Mouse (Mus musculus): ENCODE results near the gene Naaladl2. TPM values are rescaled to one million over a fixed set of nuclear protein-coding genes. Genes with fewer than 3 reads are reported as not detected.

The Naaladl2 gene
- polyA plus RNA-seq, 1 experiment from 2014 or later, result 3.3 TPM

DNA sequence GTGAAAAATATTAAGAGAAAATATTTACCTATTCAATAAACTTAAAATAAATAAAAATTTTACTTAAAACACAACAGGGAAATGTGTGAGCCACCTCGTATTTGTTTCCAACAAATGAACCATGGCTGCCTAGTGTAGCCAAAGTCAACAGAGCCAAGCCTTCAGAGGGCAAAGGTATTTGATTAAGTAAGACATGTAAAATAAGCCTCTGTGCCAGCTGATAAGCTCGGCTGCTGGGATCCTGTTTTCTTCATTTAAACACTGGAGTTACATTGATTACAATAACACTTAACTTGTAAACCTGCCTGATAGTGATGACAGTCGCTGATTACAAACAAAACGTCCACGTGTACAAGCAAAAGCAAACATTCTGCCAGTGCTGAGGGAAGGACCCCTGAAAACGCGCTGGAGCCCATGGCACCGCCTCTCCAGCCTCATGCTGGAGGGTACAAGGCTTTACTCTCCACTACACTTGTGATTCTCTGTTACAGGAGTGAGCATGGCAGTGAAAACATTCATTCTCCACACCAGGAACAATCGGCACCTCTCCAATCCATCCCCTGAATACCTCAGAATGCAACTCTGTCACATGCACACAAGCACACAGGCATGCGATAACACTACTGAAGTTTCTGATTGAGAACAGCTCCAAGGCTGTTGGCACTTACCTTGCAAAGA, 361.1 kb downstream of the Naaladl2 start:
- Histone ChIP-seq H3K27ac (replicated peaks; ENCODE audit: low read depth, low read length) (no peak overlapping the region), H3K9ac (ENCODE audit: low read depth, low read length) (no peak overlapping the region), H3K9me3 (ENCODE audit: control insufficient read depth, low read length) (no peaks in the 10 kb centered on the region), H3K4me1 (ENCODE audit: control insufficient read depth, insufficient read depth, low read length) (peaks cover 3% of the 10 kb centered on the region; the same call in 1 of the 2 replicates), H3K4me3 (ENCODE audit: low read depth, low read length) (peak overlapping the region; percentile 13; the same call in 1 of the 2 replicates), H3K4me2 (ENCODE audit: low read depth, low read length) (peak overlapping the region; percentile 37), H3K27me3 (replicated peaks; ENCODE audit: control insufficient read depth, insufficient read depth, low read length) (no peaks in the 10 kb centered on the region), H3K36me3 (ENCODE audit: control insufficient read depth, insufficient read depth, low read length) (no peaks in the 10 kb centered on the region)
- peak; percentile 13; the same call in 1 of the 2 replicates for ATAC-seq (ENCODE audit: low read depth)
- WGBS, result 48% methylated on average over 10 of the region's 10 CpGs
- no peak for DNase-seq (ENCODE audit: low spot score)

DNA sequence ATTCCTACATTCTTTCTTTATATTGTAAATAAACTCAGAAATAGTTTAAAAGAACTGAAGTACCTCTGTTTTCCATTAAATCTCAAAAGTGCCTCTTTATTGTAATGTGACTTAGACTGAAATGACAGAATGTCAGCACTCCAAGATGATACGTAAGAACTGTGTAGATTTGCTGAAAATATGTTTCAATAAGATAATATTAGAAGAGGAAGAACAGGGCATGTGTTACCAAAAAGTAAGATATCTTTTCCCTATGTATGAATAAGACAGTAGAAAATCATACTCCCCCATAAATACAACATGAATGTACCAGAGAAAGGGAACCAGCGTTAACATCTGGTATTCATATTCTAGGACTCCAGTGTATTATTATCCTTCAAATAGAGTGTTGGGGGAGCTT, 362.4 kb downstream of the Naaladl2 start:
- DNase-seq (ENCODE audit: low spot score) (peak; percentile 22), ATAC-seq (ENCODE audit: low read depth) (no peak)
- no peak overlapping the region for H3K4me2 ChIP-seq (ENCODE audit: low read depth, low read length)
- H3K27me3 ChIP-seq (replicated peaks; ENCODE audit: control insufficient read depth, insufficient read depth, low read length), result no peaks in the 10 kb centered on the region
- no peak overlapping the region for H3K4me3 ChIP-seq (ENCODE audit: low read depth, low read length)
- no peaks in the 10 kb centered on the region for H3K36me3 ChIP-seq (ENCODE audit: control insufficient read depth, insufficient read depth, low read length)
- no peak overlapping the region for H3K27ac ChIP-seq (replicated peaks; ENCODE audit: low read depth, low read length)
- H3K4me1 ChIP-seq (ENCODE audit: control insufficient read depth, insufficient read depth, low read length), result peaks cover 4% of the 10 kb centered on the region; the same call in 1 of the 2 replicates
- no peak overlapping the region for H3K9ac ChIP-seq (ENCODE audit: low read depth, low read length)
- no peaks in the 10 kb centered on the region for H3K9me3 ChIP-seq (ENCODE audit: control insufficient read depth, low read length)
- 66% methylated on average over 2 of the region's 2 CpGs for WGBS

DNA sequence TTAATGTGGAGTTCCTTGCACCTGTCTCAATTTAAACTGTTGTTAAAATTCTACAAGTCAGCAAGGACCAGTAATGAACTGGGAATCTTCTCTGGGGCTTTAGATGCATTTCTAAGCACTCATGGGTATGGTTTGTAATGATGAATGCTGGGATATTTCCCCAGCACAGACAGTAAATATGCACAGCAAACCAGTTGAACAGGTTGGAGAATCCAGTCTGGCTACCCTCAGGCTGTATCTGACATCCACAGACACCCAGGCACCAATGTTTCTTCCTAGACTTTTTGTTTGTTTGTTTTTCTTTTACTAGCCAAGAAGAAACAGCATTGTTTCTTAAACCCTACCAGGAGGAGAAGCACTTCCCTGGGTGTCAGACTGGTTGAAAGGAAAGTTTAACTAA, 365.6 kb downstream of the Naaladl2 start:
- peak; percentile 71; the same call in 1 of the 2 replicates for ATAC-seq (ENCODE audit: low read depth)
- H3K27ac ChIP-seq (replicated peaks; ENCODE audit: low read depth, low read length), result no peak overlapping the region
- DNase-seq (ENCODE audit: low spot score), result peak; percentile 67
- H3K4me2 ChIP-seq (ENCODE audit: low read depth, low read length), result no peak overlapping the region
- H3K9me3 ChIP-seq (ENCODE audit: control insufficient read depth, low read length), result no peaks in the 10 kb centered on the region
- H3K4me1 ChIP-seq (ENCODE audit: control insufficient read depth, insufficient read depth, low read length), result peaks cover 4% of the 10 kb centered on the region; the same call in 1 of the 2 replicates
- H3K36me3 ChIP-seq (ENCODE audit: control insufficient read depth, insufficient read depth, low read length), result no peaks in the 10 kb centered on the region
- no peaks in the 10 kb centered on the region for H3K27me3 ChIP-seq (replicated peaks; ENCODE audit: control insufficient read depth, insufficient read depth, low read length)
- H3K4me3 ChIP-seq (ENCODE audit: low read depth, low read length), result no peak overlapping the region
- H3K9ac ChIP-seq (ENCODE audit: low read depth, low read length), result no peak overlapping the region

DNA sequence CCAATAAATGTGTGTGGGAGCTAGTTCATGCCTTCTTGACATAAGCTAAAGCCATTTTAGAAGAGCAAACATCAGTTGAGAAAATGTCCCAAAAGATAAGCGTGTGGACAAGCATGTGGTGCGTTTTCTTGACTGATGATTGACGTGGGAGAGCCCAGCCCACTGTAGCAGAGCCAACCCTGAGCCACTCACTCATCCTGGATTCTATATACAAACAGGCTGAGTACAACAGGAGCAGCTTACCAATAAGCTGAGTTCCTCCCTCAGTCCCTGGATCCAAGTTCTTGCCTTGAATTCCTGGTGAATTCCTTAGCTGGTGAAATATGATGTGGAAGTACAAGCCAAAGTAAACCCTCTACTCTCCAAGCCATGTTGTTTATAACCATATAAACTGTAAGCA, 395.0 kb downstream of the Naaladl2 start:
- DNase-seq (ENCODE audit: low spot score), result no peak
- H3K4me1 ChIP-seq (ENCODE audit: control insufficient read depth, insufficient read depth, low read length), result no peaks in the 10 kb centered on the region
- no peak for ATAC-seq (ENCODE audit: low read depth)
- H3K36me3 ChIP-seq (ENCODE audit: control insufficient read depth, insufficient read depth, low read length), result no peaks in the 10 kb centered on the region
- no peaks in the 10 kb centered on the region for H3K9me3 ChIP-seq (ENCODE audit: control insufficient read depth, low read length)
- WGBS, result 79% methylated on average over 3 of the region's 3 CpGs
- no peak overlapping the region for H3K9ac ChIP-seq (ENCODE audit: low read depth, low read length)
- no peaks in the 10 kb centered on the region for H3K27me3 ChIP-seq (replicated peaks; ENCODE audit: control insufficient read depth, insufficient read depth, low read length)
- no peak overlapping the region for H3K4me2 ChIP-seq (ENCODE audit: low read depth, low read length)
- H3K4me3 ChIP-seq (ENCODE audit: low read depth, low read length), result no peak overlapping the region
- no peak overlapping the region for H3K27ac ChIP-seq (replicated peaks; ENCODE audit: low read depth, low read length)

GRCm38 (mm10) chr3:24747182-24747856, 396.7 kb downstream of the Naaladl2 start:
- Histone ChIP-seq H3K4me1 (ENCODE audit: control insufficient read depth, insufficient read depth, low read length) (no peaks in the 10 kb centered on the region), H3K9ac (ENCODE audit: low read depth, low read length) (no peak overlapping the region), H3K27ac (replicated peaks; ENCODE audit: low read depth, low read length) (no peak overlapping the region), H3K4me2 (ENCODE audit: low read depth, low read length) (no peak overlapping the region), H3K4me3 (ENCODE audit: low read depth, low read length) (no peak overlapping the region), H3K9me3 (ENCODE audit: control insufficient read depth, low read length) (no peaks in the 10 kb centered on the region), H3K36me3 (ENCODE audit: control insufficient read depth, insufficient read depth, low read length) (no peaks in the 10 kb centered on the region), H3K27me3 (replicated peaks; ENCODE audit: control insufficient read depth, insufficient read depth, low read length) (no peaks in the 10 kb centered on the region)
- 83% methylated on average over 6 of the region's 6 CpGs for WGBS
- DNase-seq (ENCODE audit: low spot score) (no peak), ATAC-seq (ENCODE audit: low read depth) (no peak)

DNA sequence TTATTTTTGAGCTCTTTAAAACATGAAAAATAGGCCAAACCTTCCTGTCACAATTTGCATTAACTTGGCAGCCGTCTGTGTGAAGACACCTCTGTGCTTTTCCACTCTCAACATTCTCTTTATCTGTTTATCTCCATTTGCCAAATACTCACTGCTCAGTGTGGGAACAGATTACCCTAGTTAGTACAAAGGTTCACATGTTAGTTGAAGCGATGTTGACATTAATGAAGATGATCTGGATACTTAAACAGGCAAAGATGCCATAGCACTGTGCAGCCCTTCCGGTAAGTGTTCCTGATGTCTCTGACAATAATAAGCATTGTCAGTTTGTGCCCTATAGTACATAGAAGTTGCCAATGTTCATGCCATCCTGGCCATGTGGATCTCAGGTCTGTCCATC, 400.1 kb downstream of the Naaladl2 start:
- Histone ChIP-seq H3K27me3 (replicated peaks; ENCODE audit: control insufficient read depth, insufficient read depth, low read length) (no peaks in the 10 kb centered on the region), H3K4me2 (ENCODE audit: low read depth, low read length) (no peak overlapping the region), H3K9ac (ENCODE audit: low read depth, low read length) (no peak overlapping the region), H3K36me3 (ENCODE audit: control insufficient read depth, insufficient read depth, low read length) (no peaks in the 10 kb centered on the region), H3K4me1 (ENCODE audit: control insufficient read depth, insufficient read depth, low read length) (no peaks in the 10 kb centered on the region), H3K4me3 (ENCODE audit: low read depth, low read length) (no peak overlapping the region), H3K27ac (replicated peaks; ENCODE audit: low read depth, low read length) (no peak overlapping the region), H3K9me3 (ENCODE audit: control insufficient read depth, low read length) (no peaks in the 10 kb centered on the region)
- 76% methylated on average over 3 of the region's 3 CpGs for WGBS
- no peak for ATAC-seq (ENCODE audit: low read depth)
- no peak for DNase-seq (ENCODE audit: low spot score)

GRCm38 (mm10) chr3:24719181-24719749, 424.8 kb downstream of the Naaladl2 start:
- no peak overlapping the region for H3K9ac ChIP-seq (ENCODE audit: low read depth, low read length)
- no peaks in the 10 kb centered on the region for H3K27me3 ChIP-seq (replicated peaks; ENCODE audit: control insufficient read depth, insufficient read depth, low read length)
- H3K4me2 ChIP-seq (ENCODE audit: low read depth, low read length), result no peak overlapping the region
- no peaks in the 10 kb centered on the region for H3K36me3 ChIP-seq (ENCODE audit: control insufficient read depth, insufficient read depth, low read length)
- H3K9me3 ChIP-seq (ENCODE audit: control insufficient read depth, low read length), result no peaks in the 10 kb centered on the region
- no peak overlapping the region for H3K27ac ChIP-seq (replicated peaks; ENCODE audit: low read depth, low read length)
- DNase-seq (ENCODE audit: low spot score), result peak; percentile 67
- no peak overlapping the region for H3K4me3 ChIP-seq (ENCODE audit: low read depth, low read length)
- peak; percentile 22; the same call in 1 of the 2 replicates for ATAC-seq (ENCODE audit: low read depth)
- 57% methylated on average over 3 of the region's 3 CpGs for WGBS
- no peaks in the 10 kb centered on the region for H3K4me1 ChIP-seq (ENCODE audit: control insufficient read depth, insufficient read depth, low read length)

DNA sequence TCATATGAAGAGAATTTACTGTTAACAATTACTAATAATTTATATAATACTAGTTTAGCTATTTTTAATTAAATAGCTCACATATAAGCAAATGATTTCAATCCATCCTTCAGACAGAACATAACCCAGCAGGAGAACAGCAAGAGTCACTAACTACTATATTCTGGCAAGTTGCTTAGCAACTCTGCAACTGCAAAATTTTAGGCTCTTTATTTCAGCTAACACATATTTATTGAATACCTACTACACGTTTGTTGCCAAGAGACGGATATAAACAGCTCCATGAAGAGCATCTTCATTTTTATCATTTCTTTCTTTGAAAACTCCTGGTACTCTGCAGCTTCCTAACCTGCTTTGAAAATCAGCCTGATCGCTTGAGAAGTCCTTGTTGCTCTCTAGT, 429.3 kb downstream of the Naaladl2 start:
- WGBS, result 88% methylated on average over 3 of the region's 3 CpGs
- H3K36me3 ChIP-seq (ENCODE audit: control insufficient read depth, insufficient read depth, low read length), result no peaks in the 10 kb centered on the region
- no peaks in the 10 kb centered on the region for H3K9me3 ChIP-seq (ENCODE audit: control insufficient read depth, low read length)
- ATAC-seq (ENCODE audit: low read depth) (no peak), DNase-seq (ENCODE audit: low spot score) (no peak)
- H3K27ac ChIP-seq (replicated peaks; ENCODE audit: low read depth, low read length), result no peak overlapping the region
- no peak overlapping the region for H3K9ac ChIP-seq (ENCODE audit: low read depth, low read length)
- no peaks in the 10 kb centered on the region for H3K27me3 ChIP-seq (replicated peaks; ENCODE audit: control insufficient read depth, insufficient read depth, low read length)
- no peak overlapping the region for H3K4me2 ChIP-seq (ENCODE audit: low read depth, low read length)
- no peak overlapping the region for H3K4me3 ChIP-seq (ENCODE audit: low read depth, low read length)
- no peaks in the 10 kb centered on the region for H3K4me1 ChIP-seq (ENCODE audit: control insufficient read depth, insufficient read depth, low read length)

Data from embryonic facial prominence, embryonic 14.5 days (tissue).